Mouse (Mus musculus): Measurements from ENCODE around the gene Znrf3.

Znrf3 gene

GRCm38 (mm10) chr11:5318976-5319375, 125.7 kb downstream of the Znrf3 start:
- DNase-seq (ENCODE audit: low read depth, low spot score) = no peak

- DNase-seq (ENCODE audit: low read depth, low spot score) = peak; percentile 66
Measured at GRCm38 (mm10) chr11:5318035-5318775, 126.4 kb downstream of the Znrf3 start.

- DNase-seq (ENCODE audit: low read depth, low spot score) = no peak
Measured at GRCm38 (mm10) chr11:5314796-5315195, 129.9 kb downstream of the Znrf3 start.

- DNase-seq (ENCODE audit: low read depth, low spot score) = no peak
Measured at GRCm38 (mm10) chr11:5314330-5314741, 130.3 kb downstream of the Znrf3 start.

GRCm38 (mm10) chr11:5307024-5307905, 137.4 kb downstream of the Znrf3 start:
- DNase-seq (ENCODE audit: low read depth, low spot score) = no peak

- no peak for DNase-seq (ENCODE audit: low read depth, low spot score)
Measured at GRCm38 (mm10) chr11:5306017-5306416, 138.6 kb downstream of the Znrf3 start.

- no peak for DNase-seq (ENCODE audit: low read depth, low spot score)
Measured at GRCm38 (mm10) chr11:5304526-5304925, 140.1 kb downstream of the Znrf3 start.

- DNase-seq (ENCODE audit: low read depth, low spot score) = no peak
Measured at GRCm38 (mm10) chr11:5298007-5298372, 146.7 kb downstream of the Znrf3 start.

- DNase-seq (ENCODE audit: low read depth, low spot score) = no peak
Measured at GRCm38 (mm10) chr11:5297148-5298006, 147.3 kb downstream of the Znrf3 start.

GRCm38 (mm10) chr11:5296576-5297115, 148.0 kb downstream of the Znrf3 start:
- no peak for DNase-seq (ENCODE audit: low read depth, low spot score)

GRCm38 (mm10) chr11:5294805-5295204, 149.8 kb downstream of the Znrf3 start:
- no peak for DNase-seq (ENCODE audit: low read depth, low spot score)

GRCm38 (mm10) chr11:5290691-5291090, 154.0 kb downstream of the Znrf3 start:
- DNase-seq (ENCODE audit: low read depth, low spot score) = no peak

- DNase-seq (ENCODE audit: low read depth, low spot score) = no peak
Measured at GRCm38 (mm10) chr11:5289826-5290580, 154.6 kb downstream of the Znrf3 start.

GRCm38 (mm10) chr11:5283987-5284386, 160.7 kb downstream of the Znrf3 start:
- no peak for DNase-seq (ENCODE audit: low read depth, low spot score)

- no peak for DNase-seq (ENCODE audit: low read depth, low spot score)
Measured at GRCm38 (mm10) chr11:5280932-5281331, 163.7 kb downstream of the Znrf3 start.

- no peak for DNase-seq (ENCODE audit: low read depth, low spot score)
Measured at GRCm38 (mm10) chr11:5278463-5278862, 166.2 kb downstream of the Znrf3 start.

- no peak for DNase-seq (ENCODE audit: low read depth, low spot score)
Measured at GRCm38 (mm10) chr11:5277307-5277971, 167.2 kb downstream of the Znrf3 start.

GRCm38 (mm10) chr11:5275216-5275615, 169.4 kb downstream of the Znrf3 start:
- no peak for DNase-seq (ENCODE audit: low read depth, low spot score)

- no peak for DNase-seq (ENCODE audit: low read depth, low spot score)
Measured at GRCm38 (mm10) chr11:5272536-5273234, 172.0 kb downstream of the Znrf3 start.

GRCm38 (mm10) chr11:5272066-5272360, 172.6 kb downstream of the Znrf3 start:
- no peak for DNase-seq (ENCODE audit: low read depth, low spot score)
